Mouse (Mus musculus): ENCODE results near the gene Olfr1333.
"Not testable (repeated sequence)": the region's sequence is repeated elsewhere in the genome, so short reads cannot be mapped to it uniquely, and the experiment has no call there.

The Olfr1333 gene

GRCm38 (mm10) chr4:118836179-118836578 lies at the start of gene Olfr1333:
TSS of gene Olfr1333 (minus strand) at chr4:118836279.
- DNase-seq (ENCODE audit: low spot score in 2 of 2) = no peak

- DNase-seq (ENCODE audit: low spot score in 2 of 2) = no peak
Measured at GRCm38 (mm10) chr4:118867566-118867965, 31.5 kb upstream of the Olfr1333 start.

- DNase-seq (ENCODE audit: low spot score in 2 of 2) = no peak
Measured at GRCm38 (mm10) chr4:118864349-118864748, 28.3 kb upstream of the Olfr1333 start, which contains the start of gene Olfr1331. TSS of gene Olfr1331 (plus strand) at chr4:118864649.

GRCm38 (mm10) chr4:118862704-118863103 lies 26.6 kb upstream of the Olfr1333 start:
- no peak for DNase-seq (ENCODE audit: low spot score in 2 of 2)

GRCm38 (mm10) chr4:118861791-118862190 lies 25.7 kb upstream of the Olfr1333 start:
- no peak for DNase-seq (ENCODE audit: low spot score in 2 of 2)

- no peak for DNase-seq (ENCODE audit: low spot score in 2 of 2)
Measured at GRCm38 (mm10) chr4:118818921-118819320, 17.2 kb downstream of the Olfr1333 start.

- DNase-seq (ENCODE audit: low spot score in 2 of 2) = no peak
Measured at GRCm38 (mm10) chr4:118809844-118810243, 26.2 kb downstream of the Olfr1333 start, which contains the start of gene Olfr1335. TSS of gene Olfr1335 (minus strand) at chr4:118809944.

GRCm38 (mm10) chr4:118792796-118793195 lies 43.3 kb downstream of the Olfr1333 start:
- not testable (repeated sequence) for DNase-seq (ENCODE audit: low spot score in 2 of 2)

GRCm38 (mm10) chr4:118782486-118782885 lies 53.6 kb downstream of the Olfr1333 start, which contains the start of gene Olfr1337:
TSS of gene Olfr1337 (minus strand) at chr4:118782586.
- DNase-seq (ENCODE audit: low spot score in 2 of 2) = no peak

All from urinary bladder, postnatal 36 days (tissue).